ENCODE assay signal across 26 mouse cellular contexts in the genomic region with DNA sequence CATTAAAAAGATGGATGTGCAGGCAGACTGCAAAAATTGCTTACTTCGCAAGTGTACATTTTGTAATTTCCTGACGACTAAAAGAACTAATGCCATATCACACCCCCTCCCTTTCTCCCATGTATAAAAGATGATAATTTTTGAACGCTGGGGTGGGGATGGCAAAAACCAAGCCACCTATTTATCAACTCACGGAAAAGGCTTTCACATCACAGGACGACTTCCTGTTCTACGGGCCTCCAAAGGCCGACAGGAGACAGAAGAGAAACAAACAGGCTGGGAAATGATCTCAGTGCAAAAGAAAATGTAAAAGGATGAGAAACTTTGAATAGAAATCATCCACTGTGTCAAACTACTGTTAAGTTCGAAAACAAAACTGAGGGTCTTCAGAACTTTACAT. TPM values are rescaled to one million over a fixed set of nuclear protein-coding genes. Genes with fewer than 3 reads are reported as not detected.
DNase-seq lines count a peak whose midpoint lies in the region; ATAC-seq lines count a peak whose summit lies in the region.
"Had no signal": no experiment of that assay in that cellular context is flagged by ENCODE, and none has a peak within 500 bp of the region (broad histone marks: within the 10 kb centered on the region; RNA-seq: fewer than 3 reads in every experiment).

No protein-coding gene starts in this region.

- H3K9me3 ChIP-seq in kidney, embryonic 15.5 days (replicated peaks): no peaks in the 10 kb centered on the region
- H3K9me3 ChIP-seq: embryonic facial prominence, embryonic 12.5 days; forebrain, embryonic 15.5 days; heart, embryonic 15.5 days; hindbrain, embryonic 13.5 days had no signal

- WGBS in kidney, embryonic 15.5 days: 40% methylated on average over 8 of the region's 8 CpGs

- no peak for ATAC-seq in kidney, embryonic 15.5 days (replicated peaks; ENCODE audit: low FRiP score)
- ATAC-seq: CD4-positive, CD25-positive, alpha-beta regulatory T cell, adult 4 months; forebrain, embryonic 15.5 days had no signal

- H3K4me3 ChIP-seq in kidney, embryonic 15.5 days (replicated peaks): no peak overlapping the region
- H3K4me3 ChIP-seq: embryonic facial prominence, embryonic 12.5 days; forebrain, embryonic 15.5 days; heart, adult 2 months; heart, embryonic 15.5 days; hindbrain, embryonic 13.5 days had no signal

- no peak overlapping the region for H3K4me2 ChIP-seq in kidney, embryonic 15.5 days
- H3K4me2 ChIP-seq: embryonic facial prominence, embryonic 12.5 days; forebrain, embryonic 15.5 days; heart, embryonic 11.5 days; heart, embryonic 15.5 days; hindbrain, embryonic 13.5 days had no signal

- H3K27ac ChIP-seq in kidney, embryonic 15.5 days: peak overlapping the region; percentile 54; the same call in 1 of the 2 replicates
- H3K27ac ChIP-seq: embryonic facial prominence, embryonic 12.5 days; forebrain, embryonic 15.5 days; heart, adult 2 months; heart, embryonic 15.5 days; hindbrain, embryonic 13.5 days had no signal

- H3K36me3 ChIP-seq in kidney, embryonic 15.5 days: no peaks in the 10 kb centered on the region
- H3K36me3 ChIP-seq: embryonic facial prominence, embryonic 12.5 days; forebrain, embryonic 15.5 days; G1E; heart, embryonic 15.5 days; hindbrain, embryonic 13.5 days had no signal

- no peaks in the 10 kb centered on the region for H3K27me3 ChIP-seq in kidney, embryonic 15.5 days
- H3K27me3 ChIP-seq: embryonic facial prominence, embryonic 12.5 days; forebrain, embryonic 15.5 days; heart, embryonic 15.5 days had no signal

- H3K9ac ChIP-seq in kidney, embryonic 15.5 days: no peak overlapping the region
- H3K9ac ChIP-seq: embryonic facial prominence, embryonic 12.5 days; forebrain, embryonic 15.5 days; heart, embryonic 15.5 days; hindbrain, embryonic 13.5 days had no signal

- peaks cover 36% of the 10 kb centered on the region for H3K4me1 ChIP-seq in kidney, embryonic 15.5 days
- H3K4me1 ChIP-seq: forebrain, embryonic 15.5 days had no signal

- DNase-seq in adrenal gland, adult 2 months: peak; percentile 10
- no peak for DNase-seq in adrenal gland, adult 8-10 months
- peak; percentile 44 for DNase-seq in kidney, adult 9 months
- DNase-seq in kidney, postnatal 10 days: no peak
- DNase-seq in kidney, postnatal 36 days: peak; percentile 21 to 52
- DNase-seq in gastrocnemius, adult 8-10 months (ENCODE audit: low spot score in 2 of 2): no peak
- DNase-seq: adrenal gland, postnatal 14 days; B cell, adult 2 months; cerebellum, adult 11-12 months; cerebellum, adult 9-10 months; cerebellum, postnatal 25 days; gastrocnemius, postnatal 14 days; heart, adult 2 months; heart, postnatal 14 days had no signal

RNA-seq across cellular contexts. Expression of a gene that starts 43.2 kb away (rescaled TPM):
- total RNA-seq in adrenal gland, adult 2 months (2021): not detected
- polyA plus RNA-seq in adrenal gland, adult 2 months (2012; rRNA removed): not detected in 2 replicates
- not detected for total RNA-seq in adrenal gland, adult 8-10 months (2022)
- not detected in 2 replicates for polyA plus RNA-seq in kidney, embryonic 15.5 days (2015; fragmentation: Nextera tagmentation; extraction: Ambion mirVana)
- not detected for total RNA-seq in gastrocnemius, adult 8-10 months (2022)
- total RNA-seq: adrenal gland, postnatal 14 days; gastrocnemius, postnatal 14 days; heart, adult 2 months; heart, postnatal 14 days; hematopoietic stem cell, adult 5-6 weeks had no signal
- polyA plus RNA-seq: CD4-positive, CD25-positive, alpha-beta regulatory T cell, adult 4 months; cortical plate, adult 2 months; embryonic facial prominence, embryonic 12.5 days; forebrain, embryonic 11.5 days; forebrain, embryonic 15.5 days; G1E; gonadal fat pad, adult 2 months; heart, adult 2 months; heart, embryonic 11.5 days; heart, embryonic 15.5 days; hindbrain, embryonic 13.5 days had no signal

Comparison
In these comparisons a context has a peak if more than half of its experiments do, and no peak if none do; other contexts are left out.
1. DNase-seq: peak in adrenal gland, adult 2 months (single experiment), kidney, adult 9 months (single experiment) and kidney, postnatal 36 days (2 of 2); none in adrenal gland, adult 8-10 months (single experiment), kidney, postnatal 10 days (single experiment) and gastrocnemius, adult 8-10 months (0 of 2).